Mouse (Mus musculus): Measurements from ENCODE around the gene Bicra. TPM values are rescaled to one million over a fixed set of nuclear protein-coding genes. Genes with fewer than 3 reads are reported as not detected.

Bicra gene
- total and polyA plus RNA-seq, 2 experiments from 2014 or later = 4.1 to 7.0 TPM

- H3K4me1 ChIP-seq (ENCODE audit: insufficient read depth, low read length) = peaks cover 21% of the 10 kb centered on the region; the same call in 1 of the 2 replicates
- WGBS = 3% methylated on average over 7 of the region's 7 CpGs
- peak overlapping the region; percentile 80 for H3K4me2 ChIP-seq (ENCODE audit: low read depth, low read length, poor library complexity, severe bottlenecking)
- 0 out of 2 replicates have a peak, but pooled peaks cover 2% of the 10 kb centered on the region for H3K36me3 ChIP-seq (ENCODE audit: insufficient read depth, low read length)
- ATAC-seq (ENCODE audit: low FRiP score) = peak; percentile 2; the same call in 1 of the 2 replicates
- H3K4me3 ChIP-seq (ENCODE audit: low read depth, low read length) = peak overlapping the region; percentile 85
- H3K27me3 ChIP-seq (ENCODE audit: insufficient read depth, low read length) = no peaks in the 10 kb centered on the region
- peak overlapping the region; percentile 100 for H3K27ac ChIP-seq (ENCODE audit: low read depth, low read length)
- TF ChIP-seq CTCF (IDR thresholded peaks at IDR 0.05) = no peak
- H3K9ac ChIP-seq (replicated peaks; ENCODE audit: low read length, poor library complexity, severe bottlenecking) = peak overlapping the region; percentile 98
- no peaks in the 10 kb centered on the region for H3K9me3 ChIP-seq (ENCODE audit: low read length)
- peak; percentile 59 for DNase-seq (ENCODE audit: low spot score)
Observed at GRCm38 (mm10) chr7:16046101-16046480, 1.6 kb downstream of the Bicra start.

GRCm38 (mm10) chr7:16045538-16045937, 2.2 kb downstream of the Bicra start:
- Histone ChIP-seq H3K4me2 (ENCODE audit: low read depth, low read length, poor library complexity, severe bottlenecking) (peak overlapping the region; percentile 80), H3K4me3 (ENCODE audit: low read depth, low read length) (peak overlapping the region; percentile 85; the same call in 1 of the 2 replicates), H3K9ac (replicated peaks; ENCODE audit: low read length, poor library complexity, severe bottlenecking) (peak overlapping the region; percentile 98; the same call in 1 of the 2 replicates), H3K36me3 (ENCODE audit: insufficient read depth, low read length) (0 out of 2 replicates have a peak, but pooled peaks cover 2% of the 10 kb centered on the region), H3K4me1 (ENCODE audit: insufficient read depth, low read length) (peaks cover 21% of the 10 kb centered on the region; the same call in 1 of the 2 replicates), H3K9me3 (ENCODE audit: low read length) (no peaks in the 10 kb centered on the region), H3K27me3 (ENCODE audit: insufficient read depth, low read length) (no peaks in the 10 kb centered on the region), H3K27ac (ENCODE audit: low read depth, low read length) (no peak overlapping the region; the same call in 1 of the 2 replicates)
- DNase-seq (ENCODE audit: low spot score) (no peak), ATAC-seq (ENCODE audit: low FRiP score) (no peak)
- no peak for TF ChIP-seq CTCF (IDR thresholded peaks at IDR 0.05)
- WGBS = 58% methylated on average over 2 of the region's 2 CpGs

GRCm38 (mm10) chr7:16044531-16044930, 3.2 kb downstream of the Bicra start:
- 0 out of 2 replicates have a peak overlapping the region, but pooled peaks have one; percentile 3 for H3K27ac ChIP-seq (ENCODE audit: low read depth, low read length)
- 0 out of 2 replicates have a peak overlapping the region, but pooled peaks have one; percentile 29 for H3K9ac ChIP-seq (replicated peaks; ENCODE audit: low read length, poor library complexity, severe bottlenecking)
- no peaks in the 10 kb centered on the region for H3K9me3 ChIP-seq (ENCODE audit: low read length)
- 0 out of 2 replicates have a peak, but pooled peaks cover 2% of the 10 kb centered on the region for H3K36me3 ChIP-seq (ENCODE audit: insufficient read depth, low read length)
- H3K4me3 ChIP-seq (ENCODE audit: low read depth, low read length) = no peak overlapping the region
- H3K4me1 ChIP-seq (ENCODE audit: insufficient read depth, low read length) = peaks cover 14% of the 10 kb centered on the region; the same call in 1 of the 2 replicates
- no peak overlapping the region for H3K4me2 ChIP-seq (ENCODE audit: low read depth, low read length, poor library complexity, severe bottlenecking)
- no peak for ATAC-seq (ENCODE audit: low FRiP score)
- DNase-seq (ENCODE audit: low spot score) = no peak
- no peaks in the 10 kb centered on the region for H3K27me3 ChIP-seq (ENCODE audit: insufficient read depth, low read length)
- no peak for TF ChIP-seq CTCF (IDR thresholded peaks at IDR 0.05)
- WGBS = 22% methylated on average over 5 of the region's 5 CpGs

GRCm38 (mm10) chr7:16043861-16044435, 3.8 kb downstream of the Bicra start:
- no peak for ATAC-seq (ENCODE audit: low FRiP score)
- Histone ChIP-seq H3K4me2 (ENCODE audit: low read depth, low read length, poor library complexity, severe bottlenecking) (no peak overlapping the region), H3K27me3 (ENCODE audit: insufficient read depth, low read length) (no peaks in the 10 kb centered on the region), H3K36me3 (ENCODE audit: insufficient read depth, low read length) (0 out of 2 replicates have a peak, but pooled peaks cover 2% of the 10 kb centered on the region), H3K9me3 (ENCODE audit: low read length) (no peaks in the 10 kb centered on the region), H3K27ac (ENCODE audit: low read depth, low read length) (no peak overlapping the region), H3K4me1 (ENCODE audit: insufficient read depth, low read length) (peaks cover 11% of the 10 kb centered on the region; the same call in 1 of the 2 replicates), H3K4me3 (ENCODE audit: low read depth, low read length) (no peak overlapping the region), H3K9ac (replicated peaks; ENCODE audit: low read length, poor library complexity, severe bottlenecking) (0 out of 2 replicates have a peak overlapping the region, but pooled peaks have one; percentile 29)
- no peak for DNase-seq (ENCODE audit: low spot score)
- no peak for TF ChIP-seq CTCF (IDR thresholded peaks at IDR 0.05)
- 9% methylated on average over 3 of the region's 3 CpGs for WGBS

- Histone ChIP-seq H3K36me3 (ENCODE audit: insufficient read depth, low read length) (0 out of 2 replicates have a peak, but pooled peaks cover 2% of the 10 kb centered on the region), H3K4me1 (ENCODE audit: insufficient read depth, low read length) (peaks cover 11% of the 10 kb centered on the region; the same call in 1 of the 2 replicates), H3K4me3 (ENCODE audit: low read depth, low read length) (no peak overlapping the region), H3K9ac (replicated peaks; ENCODE audit: low read length, poor library complexity, severe bottlenecking) (no peak overlapping the region), H3K27me3 (ENCODE audit: insufficient read depth, low read length) (no peaks in the 10 kb centered on the region), H3K27ac (ENCODE audit: low read depth, low read length) (no peak overlapping the region), H3K9me3 (ENCODE audit: low read length) (no peaks in the 10 kb centered on the region), H3K4me2 (ENCODE audit: low read depth, low read length, poor library complexity, severe bottlenecking) (no peak overlapping the region)
- WGBS = 72% methylated on average over 10 of the region's 10 CpGs
- TF ChIP-seq CTCF (IDR thresholded peaks at IDR 0.05) = no peak; the same call in 1 of the 2 replicates
- ATAC-seq (ENCODE audit: low FRiP score) = no peak
- no peak for DNase-seq (ENCODE audit: low spot score)
Observed at GRCm38 (mm10) chr7:16042850-16043775, 4.6 kb downstream of the Bicra start.

Data from midbrain, postnatal 0 days (tissue).